Mouse (Mus musculus) ZHBTc4 (cell line): ENCODE results near the gene Shh.

Source experiments
- DNase-seq: peaks from one replicate; pipeline ENCODE4 v3.0.0-alpha.2; 2011; ENCODE audit warnings: low read depth, low spot score

Shh gene

DNA sequence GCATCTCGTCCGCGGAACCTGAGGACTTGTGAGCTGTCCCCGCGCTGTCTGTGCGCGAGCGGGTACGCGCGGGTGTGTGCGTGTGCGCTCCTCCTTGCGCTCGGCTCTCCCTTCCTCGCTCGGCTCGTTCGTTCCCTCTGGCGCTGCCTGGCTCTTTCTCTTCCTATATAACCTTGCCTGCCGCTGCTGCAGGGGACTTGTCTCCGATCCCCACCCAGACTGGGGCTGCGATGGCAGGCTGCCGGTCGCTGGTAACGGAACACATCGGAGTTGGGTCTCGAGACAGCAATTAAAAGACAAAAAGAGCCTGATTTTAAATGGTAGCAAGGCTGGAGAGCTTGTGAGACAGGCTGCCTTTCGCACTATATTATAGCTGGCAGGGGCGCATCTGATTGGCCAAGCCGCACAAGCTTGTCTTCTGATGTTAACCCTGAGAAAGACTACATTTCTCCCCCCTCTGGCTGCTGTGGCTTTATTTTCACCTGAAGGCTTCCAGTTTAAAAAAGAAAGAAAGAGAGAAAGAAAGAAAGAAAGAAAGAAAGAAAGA lies at the start of gene Shh:
Gene Shh, minus strand, starts transcription at position 497 of the 547 bp plus-strand sequence.
- DNase-seq = peak; percentile 54

DNA sequence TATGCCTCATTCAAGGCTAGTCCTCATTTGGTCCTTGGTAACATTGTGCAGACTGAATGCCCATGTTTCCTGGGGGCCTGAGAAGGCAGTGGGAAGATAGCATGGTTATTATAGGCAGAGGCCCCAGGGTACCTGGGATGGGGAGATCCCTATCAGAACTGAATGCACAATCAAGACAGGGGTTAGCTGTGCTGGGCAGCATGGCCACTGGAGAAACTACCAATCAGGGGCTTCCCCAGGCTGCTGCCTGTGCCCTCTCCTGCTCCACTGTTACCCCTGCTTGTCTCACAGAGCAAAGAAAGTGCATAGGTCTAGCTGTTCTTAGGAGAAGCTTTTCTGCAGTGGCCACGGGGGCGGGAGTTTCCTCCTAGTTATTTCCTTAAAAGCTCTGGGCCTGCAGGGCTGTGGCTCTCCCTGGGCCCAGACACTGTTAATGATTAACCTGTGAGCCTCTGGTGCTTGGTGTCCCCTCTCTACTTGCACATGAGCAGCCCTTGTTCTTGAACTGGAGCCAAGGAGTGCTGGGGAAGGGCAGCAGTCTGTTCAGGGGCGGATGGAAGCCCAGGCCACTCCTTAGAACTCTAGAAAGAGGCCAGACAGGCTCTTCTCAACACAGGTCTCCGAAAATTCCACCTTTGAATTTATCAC lies 33.9 kb upstream of the Shh start:
- peak; percentile 4 for DNase-seq

DNA sequence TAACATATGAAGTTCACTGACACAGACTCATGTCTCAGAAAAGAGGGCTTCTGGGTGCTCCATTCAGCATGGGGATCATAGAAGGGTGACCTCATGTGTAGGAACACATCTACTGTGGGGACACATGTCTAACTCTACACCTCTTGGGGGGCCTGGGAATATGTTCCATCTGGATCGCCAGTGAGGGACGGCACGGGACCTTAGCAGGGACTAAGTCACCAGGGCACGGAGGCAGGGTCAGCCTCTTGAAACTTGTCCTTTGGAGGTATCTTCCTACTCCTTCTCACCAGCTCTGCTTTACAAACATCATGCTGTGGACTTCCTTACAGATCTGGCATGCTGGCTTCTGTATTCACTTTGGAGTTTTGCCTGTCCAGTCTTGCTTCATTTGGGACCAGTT lies 31.8 kb upstream of the Shh start:
- DNase-seq = no peak

- DNase-seq = no peak
Observed at GRCm38 (mm10) chr5:28495712-28496650, 28.9 kb upstream of the Shh start.

DNA sequence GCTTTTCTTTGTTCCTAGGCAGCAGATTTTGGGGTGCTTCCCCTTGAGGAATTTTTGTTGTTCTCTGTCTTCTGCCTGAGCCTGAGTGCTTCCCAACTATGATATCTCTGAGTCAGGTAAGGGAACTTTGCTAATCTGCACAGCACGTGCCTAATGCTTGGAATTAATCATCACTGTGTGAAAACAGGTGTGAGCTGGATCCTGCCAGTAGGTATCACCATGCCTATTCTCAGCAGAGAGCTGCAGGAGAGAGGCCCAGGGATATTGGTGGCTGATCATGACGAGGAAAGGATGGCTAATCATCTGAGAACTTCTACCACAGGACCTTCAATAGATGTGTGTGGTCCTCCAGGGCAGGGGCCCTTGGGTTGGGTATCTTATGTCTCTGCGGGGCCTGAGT lies 26.5 kb upstream of the Shh start:
- no peak for DNase-seq

- DNase-seq = no peak
Observed at GRCm38 (mm10) chr5:28482991-28483390, 15.9 kb upstream of the Shh start.

DNA sequence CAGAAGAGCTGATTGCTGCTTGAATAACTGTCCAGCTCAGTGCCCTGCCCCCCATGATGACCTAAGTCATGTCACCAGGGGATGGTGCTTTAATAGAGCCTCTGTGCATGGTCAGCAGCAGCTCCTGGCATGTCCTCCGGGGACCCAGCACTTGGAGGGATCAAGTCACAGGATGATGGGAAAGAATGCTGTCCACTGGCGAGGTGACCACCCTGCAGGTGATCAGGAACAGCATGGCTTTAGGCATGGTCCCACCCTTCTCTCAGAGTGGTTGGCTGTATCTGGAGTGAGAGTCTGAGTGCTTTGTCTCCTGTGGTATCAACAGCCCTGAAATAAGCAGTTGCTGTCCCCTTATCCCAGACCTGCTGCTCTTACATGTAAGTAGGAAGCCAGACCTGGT lies 14.7 kb upstream of the Shh start:
- no peak for DNase-seq

- DNase-seq = no peak
Observed at GRCm38 (mm10) chr5:28476389-28477379, 9.6 kb upstream of the Shh start.

- DNase-seq = no peak
Observed at GRCm38 (mm10) chr5:28473556-28473955, 6.5 kb upstream of the Shh start.

DNA sequence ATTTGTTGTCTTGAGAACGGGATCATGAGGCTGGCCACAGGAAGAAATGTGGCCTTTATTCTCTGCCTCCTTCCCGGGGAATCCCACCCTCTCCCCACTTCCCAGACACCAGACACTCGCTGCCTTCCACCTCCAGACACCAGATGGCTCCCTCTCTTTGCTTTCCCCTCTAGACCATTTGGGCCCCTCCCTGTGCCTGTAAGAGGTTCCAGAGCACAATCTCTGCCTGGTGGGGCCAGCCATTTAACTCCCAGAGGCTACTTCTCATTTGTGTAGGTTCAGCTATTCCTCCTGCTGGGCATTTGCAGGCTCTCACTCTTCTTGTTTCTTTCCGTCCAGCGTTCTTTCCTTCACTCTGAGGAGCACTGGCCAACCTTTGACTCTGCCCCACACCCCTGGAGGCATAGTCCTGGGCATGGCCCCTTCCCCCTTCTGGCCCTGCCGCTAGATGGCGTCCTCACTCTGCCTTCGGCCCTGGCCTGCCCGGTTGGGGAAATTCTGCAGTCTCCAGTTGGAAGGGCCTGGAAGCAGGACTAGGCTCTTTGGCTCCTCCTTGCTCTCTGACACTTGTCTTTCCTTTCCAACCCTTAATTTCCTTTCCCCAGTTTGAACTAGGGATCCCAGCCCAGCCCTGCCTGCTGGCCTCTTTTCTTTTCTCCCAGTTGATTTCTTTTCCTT lies 2.6 kb upstream of the Shh start:
- DNase-seq = peak; percentile 80

DNA sequence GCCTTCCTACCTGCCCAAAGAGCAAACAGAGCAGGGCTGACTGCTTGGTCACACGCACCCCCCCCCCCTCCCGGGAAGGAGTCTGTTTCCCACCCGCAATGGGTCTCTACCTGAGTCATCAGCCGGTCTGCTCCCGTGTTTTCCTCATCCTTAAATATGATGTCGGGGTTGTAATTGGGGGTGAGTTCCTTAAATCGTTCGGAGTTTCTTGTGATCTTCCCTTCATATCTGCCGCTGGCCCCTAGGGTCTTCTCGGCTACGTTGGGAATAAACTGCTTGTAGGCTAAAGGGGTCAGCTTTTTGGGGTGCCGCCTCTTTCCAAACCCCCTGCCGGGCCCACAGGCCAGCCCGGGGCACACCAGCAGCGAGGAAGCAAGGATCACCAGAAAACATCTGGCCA lies 705 bp downstream of the Shh start:
- peak; percentile 9 for DNase-seq

GRCm38 (mm10) chr5:28465526-28465925 lies 1.5 kb downstream of the Shh start:
- peak; percentile 26 for DNase-seq

- peak; percentile 73 for DNase-seq
Observed at GRCm38 (mm10) chr5:28465099-28465406, 2.0 kb downstream of the Shh start.

GRCm38 (mm10) chr5:28464361-28465098 lies 2.5 kb downstream of the Shh start:
- peak; percentile 83 for DNase-seq

DNA sequence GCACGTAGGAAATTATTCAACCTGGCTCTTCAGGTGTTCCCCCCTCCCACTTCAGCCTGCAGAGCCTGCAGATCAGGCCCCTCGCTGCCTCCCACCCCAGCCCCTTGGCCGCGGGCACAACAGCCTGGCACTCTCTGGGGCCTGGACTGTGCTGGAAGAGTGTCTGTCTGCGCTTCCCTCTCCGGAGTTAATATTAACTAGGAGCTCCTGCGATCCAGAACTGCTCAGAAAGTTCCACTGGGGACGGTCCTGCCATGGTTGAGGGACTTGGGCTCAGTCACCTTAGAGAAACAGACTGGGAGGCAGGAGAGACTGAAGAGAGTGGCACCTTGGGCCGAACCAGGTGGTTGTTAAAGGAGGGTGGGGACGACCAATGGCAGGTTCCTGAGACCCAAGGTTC lies 3.4 kb downstream of the Shh start:
- DNase-seq = no peak

GRCm38 (mm10) chr5:28462741-28463590 lies 4.1 kb downstream of the Shh start:
- DNase-seq = peak; percentile 25

- DNase-seq = no peak
Observed at GRCm38 (mm10) chr5:28461376-28461775, 5.7 kb downstream of the Shh start.

- DNase-seq = peak; percentile 28
Observed at GRCm38 (mm10) chr5:28460556-28461350, 6.3 kb downstream of the Shh start.
